Mouse (Mus musculus) kidney, embryonic 16.5 days (tissue): ENCODE data around the gene Itga8. TPM values are rescaled to one million over a fixed set of nuclear protein-coding genes. Genes with fewer than 3 reads are reported as not detected.

Experiments
- ATAC-seq: fragments of 200-750 bp; cut with Nextera tagmentation; 2 replicates; pipeline ENCODE4 v1.8.0; 2017; ENCODE audit warnings: moderate TSS enrichment; ENCODE audit not compliant: low FRiP score, low TSS enrichment
- H3K27ac ChIP-seq: fragments of 300-500 bp; sonication (generic); 2 replicates; pipeline ENCODE4 v1.5.1; 2014; ENCODE audit warnings: low read length
- H3K27me3 ChIP-seq: fragments of 300-500 bp; sonication (generic); 2 replicates; pipeline ENCODE4 v1.6.1; 2014; ENCODE audit warnings: low read length, control low read depth, mixed read lengths; ENCODE audit not compliant: insufficient read depth
- H3K36me3 ChIP-seq: fragments of 300-500 bp; sonication (generic); 2 replicates; pipeline ENCODE4 v1.6.1; 2014; ENCODE audit warnings: low read length, control low read depth, mixed read lengths; ENCODE audit not compliant: insufficient read depth
- H3K4me1 ChIP-seq: fragments of 300-500 bp; sonication (generic); 2 replicates; pipeline ENCODE4 v1.6.1; 2014; ENCODE audit warnings: low read length, control low read depth, mixed read lengths; ENCODE audit not compliant: insufficient read depth
- H3K4me2 ChIP-seq: fragments of 300-500 bp; sonication (generic); replicated peaks from 2 replicates; pipeline ENCODE4 v1.6.1; 2014; ENCODE audit warnings: low read depth, low read length
- H3K4me3 ChIP-seq: fragments of 300-500 bp; sonication (generic); 2 replicates; pipeline ENCODE4 v1.5.1; 2014; ENCODE audit warnings: mild to moderate bottlenecking, low read length
- H3K9ac ChIP-seq: fragments of 300-500 bp; sonication (generic); replicated peaks from 2 replicates; pipeline ENCODE4 v1.6.1; 2014; ENCODE audit warnings: low read length
- H3K9me3 ChIP-seq: fragments of 300-500 bp; sonication (generic); 2 replicates; pipeline ENCODE4 v1.6.1; 2016; ENCODE audit warnings: low read length, control low read depth
- WGBS: fragments of 180-500 bp; shearing (Covaris S2); extraction: QIAGEN DNeasy Blood & Tissue Kit; methylation state at CpG from one replicate; pipeline ENCODE4 v1.1.7; 2014; 5-methylcytosine and 5-hydroxymethylcytosine counted together
- polyA plus RNA-seq: library from polyadenylated mRNA; unstranded; fragments of >200 nt; fragmentation: Nextera tagmentation; extraction: Ambion mirVana; gene quantifications from 2 replicates; pipeline ENCODE4 v1.2.1, GENCODE M21; 2015

The Itga8 gene
- polyA plus RNA-seq, 1 experiment from 2014 or later, result 45.4 TPM

DNA sequence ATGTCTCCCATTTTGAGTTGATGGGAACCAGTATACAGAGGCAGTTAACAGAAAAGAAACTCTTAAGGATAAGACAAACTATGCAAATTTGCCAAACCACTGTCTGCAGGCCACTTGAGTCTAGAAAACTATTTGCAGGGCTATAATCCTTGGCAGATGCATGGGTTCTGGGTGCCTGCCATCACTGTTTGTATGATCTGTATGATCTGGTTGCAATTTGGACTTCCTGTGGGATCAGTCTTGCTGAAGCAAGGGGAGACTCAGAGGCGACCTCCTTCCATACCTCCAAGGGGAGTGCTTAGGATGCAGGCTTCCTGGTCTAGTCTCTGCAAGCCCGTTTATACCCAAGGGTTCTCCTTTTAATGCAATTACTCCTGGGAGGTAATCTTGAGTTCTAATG lies 155.1 kb downstream of the Itga8 start:
- Histone ChIP-seq H3K36me3 (no peaks in the 10 kb centered on the region; the same call in 1 of the 2 replicates), H3K4me2 (no peak overlapping the region), H3K9me3 (no peaks in the 10 kb centered on the region), H3K27ac (no peak overlapping the region), H3K9ac (no peak overlapping the region), H3K27me3 (no peaks in the 10 kb centered on the region), H3K4me1 (no peaks in the 10 kb centered on the region), H3K4me3 (no peak overlapping the region)
- WGBS, result 58% methylated on average over 2 of the region's 2 CpGs
- no peak for ATAC-seq

DNA sequence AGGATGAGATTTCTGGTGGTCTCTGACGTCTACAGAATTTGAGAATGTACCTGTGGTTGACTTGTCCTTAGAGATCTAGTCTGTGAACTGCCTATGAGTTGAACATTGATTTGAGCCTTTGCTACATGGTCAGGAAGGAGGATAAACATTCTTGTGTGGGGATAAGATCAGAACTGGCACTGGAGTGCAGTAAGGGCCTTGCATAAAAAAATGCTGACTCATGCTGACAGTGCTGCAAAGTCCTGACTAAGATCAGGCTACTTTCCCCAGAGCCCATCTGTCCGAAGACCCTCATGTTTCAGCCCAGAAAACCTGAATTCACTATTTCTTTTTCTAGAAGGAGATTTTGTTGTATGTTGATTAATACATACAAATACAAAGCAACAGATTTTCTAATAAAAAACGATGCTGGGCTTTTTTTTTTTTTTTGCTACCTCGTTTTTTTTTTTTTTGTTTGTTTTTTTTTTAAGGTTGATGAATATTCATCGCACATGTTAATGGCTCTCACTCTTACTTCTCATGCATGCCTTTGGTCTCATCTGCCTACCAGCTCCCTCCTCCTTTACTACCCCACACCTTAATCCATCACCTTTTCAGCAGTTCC lies 162.9 kb downstream of the Itga8 start:
- 86% methylated on average over 5 of the region's 5 CpGs for WGBS
- no peak for ATAC-seq
- Histone ChIP-seq H3K36me3 (peaks cover 12% of the 10 kb centered on the region; the same call in 1 of the 2 replicates), H3K9ac (no peak overlapping the region), H3K27me3 (no peaks in the 10 kb centered on the region), H3K27ac (no peak overlapping the region), H3K4me2 (no peak overlapping the region), H3K9me3 (no peaks in the 10 kb centered on the region), H3K4me1 (no peaks in the 10 kb centered on the region), H3K4me3 (no peak overlapping the region)

DNA sequence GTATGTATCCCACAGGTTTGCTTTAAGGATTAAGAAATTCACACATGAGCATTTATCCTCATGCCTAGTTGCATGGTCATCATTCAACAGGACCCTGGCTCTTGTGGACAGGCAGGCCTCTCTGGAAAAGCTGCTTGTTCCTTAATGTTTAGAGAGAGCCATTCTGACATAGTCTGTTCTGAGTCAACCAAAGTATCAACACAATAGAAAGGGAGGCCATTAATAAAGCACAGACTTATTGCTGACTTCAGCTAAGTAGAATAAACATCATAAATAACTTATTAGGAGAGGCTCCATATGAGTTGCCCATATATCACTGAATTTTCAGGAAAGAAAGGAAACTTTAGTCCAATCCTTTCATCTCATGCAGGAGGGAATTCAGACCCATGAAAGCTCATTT lies 175.1 kb downstream of the Itga8 start:
- no peak overlapping the region for H3K9ac ChIP-seq
- H3K27me3 ChIP-seq, result no peaks in the 10 kb centered on the region
- no peak overlapping the region for H3K4me2 ChIP-seq
- no peak overlapping the region for H3K27ac ChIP-seq
- no peaks in the 10 kb centered on the region for H3K4me1 ChIP-seq
- no peak for ATAC-seq
- H3K9me3 ChIP-seq, result no peaks in the 10 kb centered on the region
- H3K4me3 ChIP-seq, result no peak overlapping the region
- H3K36me3 ChIP-seq, result peaks cover 12% of the 10 kb centered on the region; the same call in 1 of the 2 replicates

DNA sequence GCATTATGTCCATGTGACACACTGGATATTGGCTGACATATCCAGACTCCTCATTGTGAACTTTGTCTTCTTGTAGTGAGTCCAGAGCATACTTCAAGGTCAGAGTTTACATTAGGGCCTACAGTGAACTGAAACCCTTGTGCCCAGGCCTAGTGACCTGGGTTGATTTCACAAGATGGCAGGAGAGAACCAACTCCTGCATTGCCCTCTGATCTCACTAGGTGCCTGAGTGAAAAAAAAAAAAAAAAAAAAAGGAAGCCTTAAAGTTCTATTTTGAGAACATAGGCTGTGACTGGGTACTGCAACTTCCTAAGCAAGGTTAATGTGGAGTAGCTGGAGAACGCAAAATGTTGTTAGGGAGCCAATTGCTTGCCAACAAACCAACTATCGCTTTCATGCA lies 186.2 kb downstream of the Itga8 start:
- H3K27me3 ChIP-seq, result no peaks in the 10 kb centered on the region
- H3K27ac ChIP-seq, result peak overlapping the region; percentile 54; the same call in 1 of the 2 replicates
- no peaks in the 10 kb centered on the region for H3K9me3 ChIP-seq
- ATAC-seq, result no peak
- H3K4me1 ChIP-seq, result no peaks in the 10 kb centered on the region
- H3K36me3 ChIP-seq, result peaks cover 13% of the 10 kb centered on the region; the same call in 1 of the 2 replicates
- no peak overlapping the region for H3K4me3 ChIP-seq
- H3K4me2 ChIP-seq, result no peak overlapping the region
- no peak overlapping the region for H3K9ac ChIP-seq
- WGBS, result 57% methylated on average over 2 of the region's 2 CpGs

DNA sequence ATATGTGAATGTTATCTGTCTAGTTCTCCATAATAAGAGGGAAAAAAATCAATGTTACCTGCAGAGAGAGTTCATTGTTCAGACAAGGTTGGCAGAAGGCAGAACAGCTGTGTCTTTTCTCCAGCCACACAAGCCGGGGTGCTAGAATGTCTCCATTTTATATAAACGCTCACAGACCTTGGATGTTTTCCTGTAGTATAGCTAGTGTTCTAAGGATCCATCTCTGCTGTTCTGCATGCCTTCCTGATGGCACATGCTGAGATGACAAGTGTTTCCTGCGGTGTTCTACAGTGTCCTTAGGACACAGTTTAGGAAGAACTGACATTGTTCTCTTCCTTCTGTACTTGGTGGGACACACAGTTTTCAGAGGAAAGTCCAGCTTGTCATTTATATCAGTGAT lies 192.4 kb downstream of the Itga8 start:
- 63% methylated on average over 3 of the region's 3 CpGs for WGBS
- H3K36me3 ChIP-seq, result 0 out of 2 replicates have a peak, but pooled peaks cover 5% of the 10 kb centered on the region
- H3K4me1 ChIP-seq, result peaks cover 6% of the 10 kb centered on the region; the same call in 1 of the 2 replicates
- H3K27me3 ChIP-seq, result no peaks in the 10 kb centered on the region
- H3K27ac ChIP-seq, result no peak overlapping the region
- no peak for ATAC-seq
- no peaks in the 10 kb centered on the region for H3K9me3 ChIP-seq
- H3K4me2 ChIP-seq, result no peak overlapping the region
- H3K4me3 ChIP-seq, result no peak overlapping the region
- no peak overlapping the region for H3K9ac ChIP-seq

DNA sequence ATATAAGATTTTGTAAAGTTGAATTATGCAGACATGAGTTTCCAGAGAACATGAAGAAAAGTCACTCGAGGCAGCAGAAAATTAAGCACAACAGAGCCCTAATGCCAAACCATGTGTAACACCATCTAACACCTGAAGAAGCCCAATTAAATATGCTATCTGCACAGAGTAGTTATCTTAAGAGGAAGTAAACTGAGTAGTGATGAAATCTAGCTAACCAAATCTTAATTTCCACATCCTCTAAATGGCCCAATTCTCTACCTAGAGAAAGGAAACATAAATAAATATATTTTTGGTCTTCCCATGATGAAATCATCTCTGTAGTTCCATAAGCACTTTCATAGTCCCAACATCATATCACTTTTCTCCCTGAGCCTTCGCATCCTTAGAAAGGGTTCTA lies 193.4 kb downstream of the Itga8 start:
- H3K4me2 ChIP-seq, result no peak overlapping the region
- H3K9me3 ChIP-seq, result no peaks in the 10 kb centered on the region
- no peak overlapping the region for H3K27ac ChIP-seq
- H3K36me3 ChIP-seq, result 0 out of 2 replicates have a peak, but pooled peaks cover 5% of the 10 kb centered on the region
- no peak overlapping the region for H3K4me3 ChIP-seq
- 93% methylated on average over 2 of the region's 2 CpGs for WGBS
- H3K4me1 ChIP-seq, result peaks cover 6% of the 10 kb centered on the region; the same call in 1 of the 2 replicates
- ATAC-seq, result no peak
- H3K27me3 ChIP-seq, result no peaks in the 10 kb centered on the region
- no peak overlapping the region for H3K9ac ChIP-seq

DNA sequence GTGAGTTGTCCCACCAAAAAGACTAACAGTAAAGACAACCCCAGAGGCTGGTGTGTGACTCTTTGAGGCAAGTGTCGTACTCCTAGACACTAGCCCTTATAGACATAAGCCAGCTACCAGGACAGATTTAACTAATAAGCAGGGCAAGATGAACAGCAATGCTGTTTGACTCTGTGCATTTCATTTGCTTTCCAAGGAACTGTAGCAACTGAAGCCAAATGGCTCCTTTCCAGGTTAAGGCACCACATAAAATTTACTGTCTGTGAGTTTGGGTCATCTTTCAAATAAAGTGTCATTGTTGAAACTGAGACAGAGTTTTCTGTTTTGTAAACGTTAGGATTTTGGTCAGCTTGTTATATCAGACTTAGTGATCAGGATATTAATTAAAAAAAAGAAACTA lies 194.5 kb downstream of the Itga8 start:
- ATAC-seq, result no peak
- no peak overlapping the region for H3K4me3 ChIP-seq
- H3K27me3 ChIP-seq, result no peaks in the 10 kb centered on the region
- peaks cover 6% of the 10 kb centered on the region; the same call in 1 of the 2 replicates for H3K4me1 ChIP-seq
- no peak overlapping the region for H3K4me2 ChIP-seq
- 0 out of 2 replicates have a peak, but pooled peaks cover 5% of the 10 kb centered on the region for H3K36me3 ChIP-seq
- 0 out of 2 replicates have a peak overlapping the region, but pooled peaks have one; percentile 12 for H3K27ac ChIP-seq
- no peaks in the 10 kb centered on the region for H3K9me3 ChIP-seq
- 36% methylated on average over 2 of the region's 2 CpGs for WGBS
- H3K9ac ChIP-seq, result no peak overlapping the region

DNA sequence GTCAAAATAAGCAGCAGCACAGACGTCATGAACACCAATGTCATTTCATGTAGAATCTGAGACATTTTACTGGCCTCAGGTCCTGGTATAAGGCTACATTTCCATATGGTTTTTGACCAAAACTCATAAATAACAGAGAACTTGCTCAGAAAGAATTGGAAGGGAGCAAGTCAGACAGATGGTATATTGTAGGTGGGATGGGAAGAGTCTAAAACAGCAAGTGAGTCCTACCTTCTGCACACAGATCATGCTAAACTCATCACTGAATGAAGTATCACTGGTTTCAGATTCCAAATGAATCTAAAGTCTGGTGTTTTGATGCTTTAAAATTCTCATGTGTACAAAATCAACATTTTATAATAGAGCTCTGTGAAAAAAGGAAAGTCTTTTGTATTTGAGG lies 198.5 kb downstream of the Itga8 start:
- H3K9ac ChIP-seq, result no peak overlapping the region
- H3K36me3 ChIP-seq, result no peaks in the 10 kb centered on the region
- no peaks in the 10 kb centered on the region for H3K9me3 ChIP-seq
- H3K4me3 ChIP-seq, result no peak overlapping the region
- no peaks in the 10 kb centered on the region for H3K27me3 ChIP-seq
- peaks cover 6% of the 10 kb centered on the region; the same call in 1 of the 2 replicates for H3K4me1 ChIP-seq
- no peak overlapping the region for H3K27ac ChIP-seq
- no peak for ATAC-seq
- no peak overlapping the region for H3K4me2 ChIP-seq
- WGBS, result 30% methylated on average over 1 of the region's 1 CpGs

DNA sequence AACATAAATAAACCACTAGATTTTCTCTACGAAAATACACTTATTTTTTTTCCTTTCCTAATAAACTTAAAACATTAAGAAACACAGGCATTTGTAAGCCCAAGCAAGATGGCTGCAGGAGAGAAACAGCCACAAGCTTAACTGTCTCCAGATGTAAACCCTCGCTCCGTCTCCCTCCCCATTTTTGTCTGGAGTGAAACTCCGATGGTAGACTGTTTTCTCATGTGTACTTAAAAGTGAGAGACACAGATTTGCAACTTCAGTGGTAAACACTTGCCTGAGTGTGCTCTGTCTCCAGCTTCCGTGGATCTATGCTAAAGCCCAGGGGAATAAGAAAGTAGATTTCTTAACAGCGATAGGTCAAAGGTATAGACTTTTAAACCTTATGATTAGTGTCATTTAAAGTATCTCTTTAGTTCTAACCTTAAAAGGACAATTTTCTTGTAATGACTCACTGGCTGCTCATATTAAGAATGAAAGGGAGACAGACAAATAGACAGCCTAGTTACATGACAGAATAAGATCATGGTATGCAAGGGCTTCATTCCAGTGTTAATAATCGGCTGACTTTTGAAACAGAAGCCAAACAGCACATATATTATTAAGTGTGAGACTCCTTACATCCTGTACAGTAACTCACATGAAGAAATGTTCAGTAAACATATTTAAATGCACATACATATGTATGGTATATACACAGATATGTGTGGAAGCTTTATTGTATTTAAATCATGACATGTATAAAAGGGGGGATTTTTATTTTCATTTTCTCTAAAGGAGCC lies 209.3 kb downstream of the Itga8 start:
- no peak overlapping the region for H3K9ac ChIP-seq
- WGBS, result 63% methylated on average over 7 of the region's 7 CpGs
- H3K36me3 ChIP-seq, result no peaks in the 10 kb centered on the region
- no peak overlapping the region for H3K4me2 ChIP-seq
- no peak for ATAC-seq
- no peaks in the 10 kb centered on the region for H3K27me3 ChIP-seq
- H3K27ac ChIP-seq, result no peak overlapping the region
- H3K9me3 ChIP-seq, result no peaks in the 10 kb centered on the region
- no peak overlapping the region for H3K4me3 ChIP-seq
- no peaks in the 10 kb centered on the region for H3K4me1 ChIP-seq

DNA sequence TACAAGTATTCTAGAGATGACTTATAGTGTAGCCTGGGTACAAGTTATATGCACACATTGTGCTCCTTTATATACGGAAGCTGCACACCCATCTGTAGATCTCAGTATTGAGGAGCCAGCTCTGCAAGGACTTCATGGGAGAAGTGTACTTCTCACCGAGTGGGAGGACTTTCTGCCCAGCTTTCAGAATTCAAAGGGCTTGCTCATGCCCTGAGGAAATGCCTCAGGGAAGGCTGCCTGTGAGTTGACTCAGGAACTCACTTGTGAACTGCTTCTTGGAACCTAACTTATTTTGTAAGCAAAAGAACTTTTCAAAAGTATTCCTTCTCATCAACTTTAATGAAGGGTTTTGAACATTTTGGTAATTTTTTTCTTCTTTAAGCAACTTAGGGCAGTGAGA lies 210.7 kb downstream of the Itga8 start:
- Histone ChIP-seq H3K4me1 (no peaks in the 10 kb centered on the region), H3K9ac (no peak overlapping the region), H3K36me3 (no peaks in the 10 kb centered on the region), H3K4me3 (no peak overlapping the region), H3K27me3 (no peaks in the 10 kb centered on the region), H3K27ac (no peak overlapping the region), H3K4me2 (no peak overlapping the region), H3K9me3 (no peaks in the 10 kb centered on the region)
- 73% methylated on average over 2 of the region's 2 CpGs for WGBS
- no peak for ATAC-seq
